Mouse (Mus musculus) mesoderm, embryonic 11.5 days (tissue): ENCODE measurements around the gene Ncor2.

Experiments used
- DNase-seq: peaks from one replicate; pipeline ENCODE4 v3.0.0-alpha.2; 2012; ENCODE audit warnings: low read depth, low spot score

Ncor2 gene

GRCm38 (mm10) chr5:125127920-125128319 is 51.1 kb downstream of the Ncor2 start:
- no peak for DNase-seq

- no peak for DNase-seq
These were observed 51.6 kb downstream of the Ncor2 start for GRCm38 (mm10) chr5:125127426-125127825.

GRCm38 (mm10) chr5:125125966-125126464 is 53.0 kb downstream of the Ncor2 start:
- no peak for DNase-seq

GRCm38 (mm10) chr5:125125219-125125618 is 53.8 kb downstream of the Ncor2 start:
- no peak for DNase-seq

- no peak for DNase-seq
These were observed 55.0 kb downstream of the Ncor2 start for GRCm38 (mm10) chr5:125124002-125124401.

GRCm38 (mm10) chr5:125123206-125123605 is 55.8 kb downstream of the Ncor2 start:
- no peak for DNase-seq

- DNase-seq = no peak
These were observed 56.5 kb downstream of the Ncor2 start for GRCm38 (mm10) chr5:125122546-125122945.

- no peak for DNase-seq
These were observed 57.0 kb downstream of the Ncor2 start for GRCm38 (mm10) chr5:125122049-125122448.

- DNase-seq = peak; percentile 61
These were observed 58.3 kb downstream of the Ncor2 start for GRCm38 (mm10) chr5:125120517-125121303.

GRCm38 (mm10) chr5:125117238-125117637 is 61.8 kb downstream of the Ncor2 start:
- no peak for DNase-seq

- no peak for DNase-seq
These were observed 66.0 kb downstream of the Ncor2 start for GRCm38 (mm10) chr5:125113029-125113428.

- DNase-seq = no peak
These were observed 66.4 kb downstream of the Ncor2 start for GRCm38 (mm10) chr5:125112588-125112987.

- peak; percentile 47 for DNase-seq
These were observed 67.9 kb downstream of the Ncor2 start for GRCm38 (mm10) chr5:125111137-125111536.

- peak; percentile 86 for DNase-seq
These were observed 68.3 kb downstream of the Ncor2 start for GRCm38 (mm10) chr5:125110722-125111121.

- peak; percentile 79 for DNase-seq
These were observed 68.8 kb downstream of the Ncor2 start for GRCm38 (mm10) chr5:125110196-125110595.

- peak; percentile 79 for DNase-seq
These were observed 71.9 kb downstream of the Ncor2 start for GRCm38 (mm10) chr5:125107011-125107651.

GRCm38 (mm10) chr5:125106191-125106590 is 72.8 kb downstream of the Ncor2 start:
- no peak for DNase-seq

- DNase-seq = no peak
These were observed 74.2 kb downstream of the Ncor2 start for GRCm38 (mm10) chr5:125104841-125105240.

- DNase-seq = peak; percentile 52
These were observed 75.6 kb downstream of the Ncor2 start for GRCm38 (mm10) chr5:125103396-125103795.

- DNase-seq = no peak
These were observed 76.1 kb downstream of the Ncor2 start for GRCm38 (mm10) chr5:125102907-125103306.

GRCm38 (mm10) chr5:125102352-125102751 is 76.7 kb downstream of the Ncor2 start:
- DNase-seq = no peak

- DNase-seq = no peak
These were observed 79.2 kb downstream of the Ncor2 start for GRCm38 (mm10) chr5:125099785-125100350.

- no peak for DNase-seq
These were observed 80.3 kb downstream of the Ncor2 start for GRCm38 (mm10) chr5:125098692-125099091.
